Mouse (Mus musculus): ENCODE results near the gene Htatip2.

Htatip2 gene

DNA sequence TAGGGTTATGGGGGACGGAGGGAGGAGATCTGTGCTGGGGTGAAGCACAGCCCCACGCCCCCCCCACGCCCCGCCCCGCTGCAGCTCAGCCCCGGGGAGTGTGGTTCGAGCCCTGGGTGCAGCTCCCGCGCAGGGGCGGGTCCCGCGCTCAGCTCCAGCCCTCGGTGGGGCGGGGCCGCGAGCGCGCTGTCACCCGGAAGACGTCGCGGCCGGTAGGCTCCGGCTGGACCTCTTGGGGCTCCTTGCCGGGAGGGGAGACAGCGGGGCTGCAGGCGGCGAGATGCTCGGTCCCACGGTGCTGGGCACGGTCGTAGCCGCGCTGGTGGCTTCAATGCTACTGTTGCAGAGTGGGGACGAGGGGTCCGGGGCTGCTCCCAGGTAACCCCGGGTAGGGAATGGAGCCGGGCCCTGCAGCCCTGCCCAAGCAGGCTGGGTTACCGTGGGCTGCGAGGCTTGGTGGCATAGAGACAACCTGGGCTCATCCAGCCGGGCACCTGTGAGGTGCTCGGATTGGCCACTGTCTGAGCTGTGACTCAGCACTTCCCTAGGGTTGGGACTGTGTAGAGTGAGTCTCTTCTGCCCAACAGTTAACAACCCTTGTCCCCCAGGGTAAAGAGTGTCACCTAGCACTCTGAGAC, at the start of gene Htatip2:
Gene Htatip2, plus strand, starts transcription at position 182 of the 638 bp plus-strand sequence.
- peak; percentile 25 to 46 for DNase-seq

DNA sequence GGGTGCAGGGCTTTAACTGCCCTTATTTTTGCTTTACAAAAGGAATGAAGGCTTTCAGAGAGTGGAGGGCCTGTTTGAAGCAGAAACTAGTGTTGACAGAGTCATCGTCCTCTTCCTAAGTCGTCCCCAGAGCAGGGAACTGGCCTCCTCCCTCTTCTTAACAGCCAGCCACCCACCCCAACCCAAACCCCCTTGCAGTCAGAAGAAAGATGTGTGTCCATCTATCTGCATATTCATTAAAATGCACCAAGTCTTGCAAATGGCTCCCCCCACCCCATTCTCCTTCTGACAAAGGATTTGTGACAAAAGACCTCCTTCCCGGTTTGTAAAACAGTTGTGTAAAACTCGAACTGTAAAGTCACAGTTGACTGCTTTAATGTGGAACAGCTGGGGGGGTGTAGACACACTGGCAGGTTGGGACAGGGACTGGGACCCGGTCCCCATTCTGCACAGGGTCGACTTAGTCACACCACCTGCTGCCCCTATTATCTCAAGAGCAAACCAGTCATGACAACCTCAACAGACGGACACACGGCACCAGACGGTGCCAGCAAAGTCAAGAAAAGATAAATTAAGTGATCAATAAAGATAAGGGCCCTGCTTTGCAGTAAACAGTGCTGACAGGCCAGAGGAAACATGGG, 49.4 kb upstream of the Htatip2 start:
- DNase-seq: no peak

- DNase-seq: no peak
Observed at GRCm38 (mm10) chr7:49717942-49718733, 40.8 kb upstream of the Htatip2 start.

- no peak for DNase-seq
Observed at GRCm38 (mm10) chr7:49734342-49734741, 24.6 kb upstream of the Htatip2 start.

DNA sequence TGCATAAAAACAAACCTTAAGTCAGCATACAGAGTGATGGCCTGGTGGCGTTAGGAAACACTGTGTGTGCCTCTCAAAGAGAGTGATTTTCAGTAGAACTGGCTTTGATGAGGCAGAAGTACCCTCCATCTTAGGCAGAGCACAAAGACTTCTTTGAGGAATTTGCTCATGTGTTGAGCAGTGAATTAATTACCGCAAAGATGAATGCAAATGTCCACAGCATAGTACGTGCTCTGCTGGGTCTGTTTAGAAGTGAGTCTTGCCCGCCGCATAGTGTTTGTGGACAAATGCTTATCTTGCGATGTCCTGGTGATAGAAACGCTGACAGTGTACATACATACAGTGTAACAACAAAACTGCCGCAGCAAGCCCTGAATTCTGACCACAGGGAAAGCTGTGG, 19.5 kb upstream of the Htatip2 start:
- no peak for DNase-seq

DNA sequence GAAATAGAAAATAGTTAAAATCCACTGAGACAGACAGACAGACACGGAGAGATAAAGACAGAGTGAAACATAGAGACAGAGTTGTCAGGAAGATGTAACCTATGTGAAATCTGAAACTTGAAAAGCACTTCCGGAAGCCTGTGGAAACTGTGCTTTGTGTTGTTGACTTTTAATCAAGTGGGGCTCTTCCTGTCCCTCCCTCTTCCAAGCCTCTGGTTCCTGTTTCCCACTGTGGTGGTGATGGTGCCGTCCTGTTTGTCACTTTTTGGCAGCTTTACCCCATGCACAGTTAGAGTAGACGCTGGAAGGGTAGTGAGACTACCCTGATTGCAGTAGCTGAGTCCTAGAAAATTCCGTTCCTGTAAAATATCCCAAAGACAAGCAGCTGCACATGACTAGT, 17.4 kb upstream of the Htatip2 start:
- no peak for DNase-seq

GRCm38 (mm10) chr7:49741923-49742322, 17.0 kb upstream of the Htatip2 start:
- DNase-seq: no peak

GRCm38 (mm10) chr7:49751148-49751547, 7.8 kb upstream of the Htatip2 start:
- DNase-seq: peak; percentile 23 to 43

DNA sequence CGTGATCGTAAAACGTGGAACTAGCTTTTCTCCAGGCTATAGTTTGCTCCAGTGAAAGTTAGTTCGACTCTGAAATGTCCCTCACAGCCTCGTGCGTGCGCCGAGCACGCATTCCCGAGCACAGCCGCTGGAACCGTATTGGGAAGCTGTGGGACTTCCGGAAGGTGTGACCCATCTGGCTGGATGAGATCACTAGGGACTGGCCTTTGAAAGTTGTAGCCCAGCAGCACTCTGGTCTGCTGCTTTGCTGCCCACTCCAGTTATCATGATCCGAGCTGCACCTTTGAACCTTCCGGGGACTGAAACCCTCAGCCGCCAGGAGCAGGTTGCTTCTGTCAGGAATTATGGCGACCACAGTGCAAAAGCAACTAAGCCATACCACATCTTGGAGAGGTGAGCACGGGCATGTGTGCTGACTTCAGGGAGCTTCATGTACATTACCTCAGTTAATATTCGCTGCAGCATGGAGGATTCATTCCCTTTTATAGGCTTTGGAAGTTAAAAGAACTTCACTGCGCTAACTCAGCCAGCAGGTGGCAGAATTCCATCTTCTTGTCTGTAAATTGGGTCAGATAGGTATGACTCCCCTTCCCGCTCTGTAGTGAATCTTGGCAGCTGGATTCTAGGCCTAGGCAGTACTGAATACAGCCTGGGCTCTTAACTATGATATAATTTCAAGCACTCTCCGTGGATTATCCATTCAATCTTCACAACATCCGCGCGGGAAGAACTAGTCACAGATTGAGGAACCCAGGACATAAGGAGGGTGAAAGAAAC, 6.0 kb upstream of the Htatip2 start:
- peak; percentile 11 to 56 for DNase-seq

- DNase-seq: peak; percentile 58 to 75
Observed at GRCm38 (mm10) chr7:49754767-49755166, 4.1 kb upstream of the Htatip2 start.

DNA sequence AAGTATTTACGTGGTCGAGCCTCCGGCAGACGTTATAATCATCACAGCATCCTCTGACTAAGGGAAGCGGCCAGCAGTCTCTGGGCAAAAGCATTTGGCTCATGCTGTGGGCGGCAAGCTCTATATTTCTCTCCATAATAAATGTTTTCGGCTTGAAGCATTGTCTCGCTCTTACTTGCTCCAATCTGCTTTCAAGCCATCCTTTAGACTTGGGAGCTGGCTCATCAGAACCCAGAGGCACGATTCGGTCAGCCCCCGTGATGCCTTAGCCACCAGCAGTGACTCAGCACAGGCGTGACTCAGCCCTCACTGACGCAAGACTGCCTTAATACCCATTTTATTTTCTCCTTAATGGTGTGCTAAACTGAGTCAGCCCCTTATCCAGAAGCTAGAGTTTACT, 3.7 kb downstream of the Htatip2 start:
- DNase-seq: no peak

GRCm38 (mm10) chr7:49764011-49764716, 5.2 kb downstream of the Htatip2 start:
- no peak for DNase-seq

DNA sequence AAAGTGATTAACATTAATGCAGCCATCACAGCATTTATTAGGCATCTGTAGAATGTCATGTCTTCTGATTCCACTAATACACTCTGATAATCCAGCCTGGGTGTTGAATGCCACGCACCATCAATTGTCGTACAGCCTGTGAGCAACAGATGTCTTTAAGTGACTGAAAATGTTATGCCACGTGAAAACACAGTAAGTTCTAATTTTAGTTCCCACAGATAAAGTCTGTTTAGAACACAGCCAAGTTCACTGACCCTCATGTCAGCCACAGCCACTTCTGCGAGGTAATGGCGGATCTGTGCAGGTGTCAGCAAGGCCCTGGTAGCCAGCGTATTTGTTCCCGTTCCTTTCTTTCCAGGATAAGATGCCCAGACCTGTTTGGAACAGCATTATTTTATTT, 7.3 kb downstream of the Htatip2 start:
- no peak for DNase-seq

GRCm38 (mm10) chr7:49768509-49768908, 9.6 kb downstream of the Htatip2 start:
- DNase-seq: no peak

DNA sequence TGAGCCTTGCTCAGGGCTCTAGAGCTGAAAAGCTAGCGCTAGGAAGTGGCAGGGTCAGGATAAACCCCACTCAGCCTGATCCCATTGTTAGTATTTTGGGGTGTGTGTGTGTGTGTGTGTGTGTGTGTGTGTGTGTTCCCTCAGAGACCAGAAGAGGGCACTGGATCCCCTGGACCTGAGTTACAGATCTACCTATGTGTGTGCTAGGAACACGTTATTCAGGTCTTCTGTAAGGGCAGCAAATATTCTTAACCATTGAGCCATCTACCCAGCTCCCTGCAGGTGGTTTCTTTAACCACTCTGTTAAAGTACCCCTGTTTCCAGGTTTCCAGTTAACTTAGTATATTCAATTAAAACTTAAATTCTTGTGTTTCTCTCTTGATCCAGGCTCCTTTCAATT, 15.5 kb downstream of the Htatip2 start:
- DNase-seq: no peak

GRCm38 (mm10) chr7:49777585-49777984, 18.7 kb downstream of the Htatip2 start:
- DNase-seq: no peak

DNA sequence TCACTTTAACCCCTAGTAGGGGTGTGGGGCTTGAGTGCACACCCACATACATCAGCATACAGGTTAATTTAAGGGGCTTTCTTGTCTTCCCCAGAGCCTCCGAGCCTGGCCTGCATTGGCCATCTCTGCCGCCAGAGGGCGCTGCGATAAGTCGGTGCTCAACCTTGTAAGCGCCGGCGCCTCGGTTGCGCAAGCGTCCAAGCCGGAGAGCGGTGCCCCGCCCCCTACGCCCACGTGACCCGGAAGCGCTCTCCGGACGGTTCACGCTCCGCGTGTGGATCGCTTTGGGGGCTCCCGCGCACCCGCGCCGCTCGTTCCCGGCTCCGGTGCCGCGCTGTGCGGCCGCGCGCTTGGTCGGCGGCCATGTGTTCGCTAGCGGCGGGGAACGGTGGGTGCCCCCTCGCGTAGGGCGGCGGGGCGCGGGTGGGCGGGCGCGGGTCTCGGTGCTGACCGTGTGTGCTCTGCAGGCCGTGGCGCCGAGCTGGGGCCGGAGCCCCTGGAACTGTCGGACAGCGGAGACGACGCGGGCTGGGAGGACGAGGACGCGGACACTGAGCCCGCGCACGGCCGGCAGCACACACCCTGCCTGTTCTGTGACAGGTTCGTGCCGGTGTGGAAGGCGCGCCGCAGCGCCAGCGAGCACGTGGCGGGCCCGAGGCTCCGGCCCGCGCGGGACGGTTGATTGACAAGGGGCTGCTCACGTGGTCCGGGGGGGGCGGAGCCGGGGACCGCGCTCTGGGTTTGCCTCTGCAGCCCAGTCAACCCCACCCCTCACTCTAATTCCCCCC, 19.4 kb downstream of the Htatip2 start, which contains the start of gene Prmt3:
Gene Prmt3, plus strand, starts transcription at position 233 of the 788 bp plus-strand sequence.
- DNase-seq: peak; percentile 98 to 100

DNA sequence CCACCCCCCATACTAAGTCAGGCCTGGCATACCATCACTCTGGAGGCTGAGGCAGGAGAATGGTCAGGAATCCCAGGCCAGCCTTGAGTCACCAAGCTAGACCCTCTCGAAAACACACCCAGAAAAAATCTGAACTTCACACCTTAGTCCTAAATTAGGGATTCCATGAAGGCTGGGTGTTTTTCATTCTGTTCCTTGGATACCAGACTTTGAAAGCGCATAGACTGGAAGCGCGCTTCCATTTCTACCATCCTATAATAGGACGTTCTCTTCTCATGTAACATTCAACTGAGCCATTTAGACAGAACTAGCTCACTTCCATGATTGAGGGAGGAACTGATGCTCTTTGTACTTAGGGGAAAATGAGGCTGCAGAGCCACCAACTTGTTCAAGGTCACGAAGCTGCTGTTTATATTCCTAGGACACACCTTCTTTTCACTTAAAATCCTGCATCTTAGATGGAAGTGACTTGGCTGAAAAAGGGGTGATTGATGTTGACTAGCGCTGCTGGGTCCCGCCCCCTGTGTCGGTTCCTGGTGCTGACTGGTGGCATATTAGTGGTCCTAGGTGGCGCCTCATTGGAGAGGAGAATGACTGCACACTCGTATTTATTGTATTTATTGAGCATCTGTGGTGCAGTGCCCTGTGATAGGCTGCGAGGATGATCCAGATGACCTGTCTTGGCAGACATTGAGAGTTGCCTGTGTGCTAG, 20.1 kb downstream of the Htatip2 start:
- DNase-seq: peak in 1 of 2 experiments; percentile 7

GRCm38 (mm10) chr7:49783017-49783416, 24.1 kb downstream of the Htatip2 start:
- DNase-seq: no peak

DNA sequence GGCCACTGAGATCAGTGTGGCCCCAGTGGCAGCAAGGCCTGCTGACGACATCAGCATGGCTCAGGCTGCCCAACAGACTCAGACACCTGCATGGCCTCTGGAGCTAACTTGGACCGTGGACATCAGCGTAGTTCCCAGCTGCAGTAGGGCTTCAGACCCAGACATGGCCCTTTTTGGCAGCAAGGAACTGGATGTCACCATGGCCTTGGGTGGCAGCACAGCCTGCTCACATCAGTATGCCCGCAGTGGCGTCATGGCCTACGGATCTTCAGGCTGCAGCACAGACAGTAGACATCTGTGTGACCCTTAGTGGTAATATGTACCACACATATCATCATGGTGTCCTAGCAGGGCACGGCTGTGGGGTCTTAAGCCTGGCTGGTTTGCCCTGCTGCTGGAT, 26.2 kb downstream of the Htatip2 start:
- no peak for DNase-seq
